In the genomic region with DNA sequence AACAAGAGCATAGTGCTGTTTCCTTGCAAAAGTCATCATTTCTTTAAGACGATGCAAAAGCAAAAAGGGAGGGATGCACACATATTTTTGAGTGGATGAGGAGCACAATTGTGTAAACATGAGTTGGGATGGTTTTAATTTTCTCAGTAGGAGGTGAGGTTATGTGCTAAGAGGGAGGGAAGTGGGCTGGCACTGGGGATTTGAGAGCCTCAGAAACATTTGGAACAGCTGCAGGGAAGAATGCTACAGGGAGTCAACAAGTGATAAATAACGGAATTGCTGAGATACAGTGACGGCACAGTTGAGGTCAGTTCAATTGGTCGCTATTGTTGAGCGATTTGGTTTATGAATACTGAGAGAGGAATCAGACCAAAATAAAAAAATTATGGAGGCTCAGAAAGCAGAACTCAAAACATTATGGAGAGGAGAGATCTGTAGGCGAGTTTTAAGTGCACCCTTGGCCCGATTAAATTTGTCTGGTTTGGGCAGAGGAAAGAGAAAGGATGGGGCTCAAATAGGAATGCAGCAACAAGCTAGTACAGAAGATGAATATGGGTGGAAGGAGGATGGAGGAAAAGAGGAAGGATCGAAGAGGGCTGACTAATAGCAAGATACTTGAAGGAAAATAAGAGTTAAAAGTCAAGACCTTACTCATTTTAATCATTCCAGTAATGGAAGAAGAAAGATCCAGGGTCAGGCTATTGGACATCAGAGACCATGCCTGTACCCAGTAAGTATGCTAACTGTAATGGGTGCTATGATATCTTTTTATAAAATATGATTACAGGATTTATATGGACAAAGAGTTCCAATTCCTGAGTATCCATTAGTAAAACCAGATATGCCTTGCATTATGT, we compare ENCODE assay signal across 12 mouse cellular contexts.
DNase-seq lines count a peak whose midpoint lies in the region; ATAC-seq and TF ChIP-seq lines count a peak whose summit lies in the region.
"Had no signal": no experiment of that assay in that cellular context is flagged by ENCODE, and none has a peak within 500 bp of the region (broad histone marks: within the 10 kb centered on the region; RNA-seq: fewer than 3 reads in every experiment).

No protein-coding gene starts in this region.

- H3K9me3 ChIP-seq in embryonic facial prominence, embryonic 11.5 days (replicated peaks; ENCODE audit: control insufficient read depth, low read length) = no peaks in the 10 kb centered on the region
- H3K9me3 ChIP-seq in limb, embryonic 14.5 days (ENCODE audit: control insufficient read depth, low read length) = no peaks in the 10 kb centered on the region
- no peaks in the 10 kb centered on the region for H3K9me3 ChIP-seq in midbrain, embryonic 11.5 days (ENCODE audit: control insufficient read depth, low read length)
- H3K9me3 ChIP-seq: liver, embryonic 15.5 days; neural tube, embryonic 12.5 days had no signal

- no peak overlapping the region for H3K27ac ChIP-seq in embryonic facial prominence, embryonic 11.5 days (replicated peaks; ENCODE audit: low read depth, low read length)
- H3K27ac ChIP-seq in limb, embryonic 14.5 days (replicated peaks; ENCODE audit: low read depth, low read length) = no peak overlapping the region; the same call in 1 of the 2 replicates
- no peak overlapping the region for H3K27ac ChIP-seq in midbrain, embryonic 11.5 days (ENCODE audit: low read depth, low read length)
- H3K27ac ChIP-seq: forebrain, embryonic 12.5 days; liver, embryonic 15.5 days; neural tube, embryonic 12.5 days had no signal

- no peaks in the 10 kb centered on the region for H3K36me3 ChIP-seq in embryonic facial prominence, embryonic 11.5 days (replicated peaks; ENCODE audit: control insufficient read depth, insufficient read depth, low read depth, low read length)
- H3K36me3 ChIP-seq in limb, embryonic 14.5 days (ENCODE audit: control insufficient read depth, insufficient read depth, low read length) = no peaks in the 10 kb centered on the region
- H3K36me3 ChIP-seq in midbrain, embryonic 11.5 days (ENCODE audit: control insufficient read depth, insufficient read depth, low read length) = no peaks in the 10 kb centered on the region
- H3K36me3 ChIP-seq: forebrain, embryonic 12.5 days; liver, embryonic 15.5 days; neural tube, embryonic 12.5 days had no signal

- TF ChIP-seq POLR2A in limb, embryonic 14.5 days (IDR thresholded peaks at IDR 0.05; ENCODE audit: borderline replicate concordance, extremely low read depth, insufficient read depth, insufficient read length) = no peak

- no peaks in the 10 kb centered on the region for H3K27me3 ChIP-seq in embryonic facial prominence, embryonic 11.5 days (ENCODE audit: control insufficient read depth, insufficient read depth, low read length)
- no peaks in the 10 kb centered on the region for H3K27me3 ChIP-seq in limb, embryonic 14.5 days (ENCODE audit: control insufficient read depth, insufficient read depth, low read length)
- no peaks in the 10 kb centered on the region for H3K27me3 ChIP-seq in midbrain, embryonic 11.5 days (ENCODE audit: control insufficient read depth, insufficient read depth, low read length)
- H3K27me3 ChIP-seq: forebrain, embryonic 12.5 days; liver, embryonic 15.5 days; neural tube, embryonic 12.5 days had no signal

- H3K4me1 ChIP-seq in embryonic facial prominence, embryonic 11.5 days (ENCODE audit: control insufficient read depth, insufficient read depth, low read length) = no peaks in the 10 kb centered on the region
- H3K4me1 ChIP-seq in limb, embryonic 14.5 days (ENCODE audit: control insufficient read depth, insufficient read depth, low read length) = peaks cover 3% of the 10 kb centered on the region; the same call in 1 of the 2 replicates
- no peaks in the 10 kb centered on the region for H3K4me1 ChIP-seq in midbrain, embryonic 11.5 days (ENCODE audit: control insufficient read depth, insufficient read depth, low read length)
- H3K4me1 ChIP-seq: forebrain, embryonic 12.5 days; liver, embryonic 15.5 days; neural tube, embryonic 12.5 days had no signal

- intact Hi-C loops in heart, postnatal 14 days (cut with DNase I) = no loop called here

- 37% methylated on average over 8 of the region's 8 CpGs for WGBS in embryonic facial prominence, embryonic 11.5 days
- 17% methylated on average over 8 of the region's 8 CpGs for WGBS in limb, embryonic 14.5 days
- WGBS in midbrain, embryonic 11.5 days = 75% methylated on average over 8 of the region's 8 CpGs

- DNase-seq in kidney, adult 9 months = peak; percentile 11
- DNase-seq in kidney, adult 18-20 months = no peak
- DNase-seq in embryonic facial prominence, embryonic 11.5 days (ENCODE audit: low spot score) = peak; percentile 48
- peak; percentile 17 to 22 for DNase-seq in heart, postnatal 14 days
- peak; percentile 76 for DNase-seq in limb, embryonic 14.5 days (ENCODE audit: low spot score)
- no peak for DNase-seq in layer of hippocampus, adult 8-10 months (ENCODE audit: low spot score in 2 of 2)
- no peak for DNase-seq in midbrain, embryonic 11.5 days (ENCODE audit: low spot score, missing footprints)
- no peak for DNase-seq in frontal cortex, postnatal 10 days (ENCODE audit: low spot score in 2 of 2)
- DNase-seq: thymus, adult 2 months had no signal

- H3K4me2 ChIP-seq in embryonic facial prominence, embryonic 11.5 days (ENCODE audit: low read depth, low read length) = no peak overlapping the region
- H3K4me2 ChIP-seq in limb, embryonic 14.5 days (replicated peaks; ENCODE audit: low read depth, low read length, severe bottlenecking) = no peak overlapping the region
- H3K4me2 ChIP-seq in midbrain, embryonic 11.5 days = no peak overlapping the region
- H3K4me2 ChIP-seq: forebrain, embryonic 12.5 days; liver, embryonic 15.5 days; neural tube, embryonic 12.5 days had no signal

- no peak for ATAC-seq in embryonic facial prominence, embryonic 11.5 days (replicated peaks; ENCODE audit: insufficient number of reproducible peaks, low FRiP score, low TSS enrichment, low read depth)
- peak; percentile 85 for ATAC-seq in limb, embryonic 14.5 days (ENCODE audit: low FRiP score, low read depth)
- ATAC-seq in midbrain, embryonic 11.5 days (ENCODE audit: low FRiP score) = no peak

- H3K9ac ChIP-seq in embryonic facial prominence, embryonic 11.5 days (replicated peaks; ENCODE audit: low read length) = no peak overlapping the region
- no peak overlapping the region for H3K9ac ChIP-seq in limb, embryonic 14.5 days (ENCODE audit: low read depth, low read length, severe bottlenecking)
- H3K9ac ChIP-seq in midbrain, embryonic 11.5 days (ENCODE audit: low read length) = no peak overlapping the region
- H3K9ac ChIP-seq: forebrain, embryonic 12.5 days; liver, embryonic 15.5 days; neural tube, embryonic 12.5 days had no signal

- H3K4me3 ChIP-seq in embryonic facial prominence, embryonic 11.5 days (ENCODE audit: low read depth, low read length) = no peak overlapping the region
- no peak overlapping the region for H3K4me3 ChIP-seq in limb, embryonic 14.5 days (replicated peaks; ENCODE audit: low read length)
- no peak overlapping the region for H3K4me3 ChIP-seq in midbrain, embryonic 11.5 days (ENCODE audit: low read depth, low read length)
- H3K4me3 ChIP-seq: forebrain, embryonic 12.5 days; liver, embryonic 15.5 days; neural tube, embryonic 12.5 days had no signal

Comparison
In these comparisons a context has a peak if more than half of its experiments do, and no peak if none do; other contexts are left out.
1. DNase-seq: peak in kidney, adult 9 months (single experiment), embryonic facial prominence, embryonic 11.5 days (single experiment), heart, postnatal 14 days (2 of 2) and limb, embryonic 14.5 days (single experiment); none in kidney, adult 18-20 months (single experiment), layer of hippocampus, adult 8-10 months (0 of 2), midbrain, embryonic 11.5 days (single experiment) and frontal cortex, postnatal 10 days (0 of 2).